Comparison of ENCODE assay signal across 8 mouse cellular contexts in the genomic region with DNA sequence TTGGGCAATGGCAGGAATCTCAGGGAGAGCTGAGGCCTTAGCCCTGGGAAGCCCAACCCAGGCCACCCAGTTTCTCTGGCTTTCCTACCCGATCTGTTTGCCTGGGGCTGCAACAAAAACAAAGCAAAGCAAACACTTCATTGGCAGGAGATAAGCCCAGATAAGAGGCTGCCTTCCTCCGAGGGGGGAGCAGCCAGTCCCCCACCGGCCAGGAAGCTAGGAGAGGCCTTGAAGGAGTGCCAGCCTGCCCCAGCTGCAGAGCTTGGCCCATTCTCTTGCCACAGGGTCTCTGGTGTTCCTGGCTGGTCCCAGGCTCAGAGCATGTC. TPM values are rescaled to one million over a fixed set of nuclear protein-coding genes. Genes with fewer than 3 reads are reported as not detected.
DNase-seq lines count a peak whose midpoint lies in the region; ATAC-seq and TF ChIP-seq lines count a peak whose summit lies in the region.

No protein-coding gene starts in this region.

- no peaks in the 10 kb centered on the region for H3K27me3 ChIP-seq in intestine, postnatal 0 days (replicated peaks; ENCODE audit: control insufficient read depth, insufficient read depth, low read length)
- no peaks in the 10 kb centered on the region for H3K27me3 ChIP-seq in liver, postnatal 0 days (ENCODE audit: insufficient read depth, low read length)
- no peaks in the 10 kb centered on the region for H3K27me3 ChIP-seq in stomach, embryonic 15.5 days (replicated peaks)

- peak; percentile 5 for ATAC-seq in intestine, postnatal 0 days
- no peak for ATAC-seq in liver, postnatal 0 days
- peak; percentile 29 for ATAC-seq in stomach, embryonic 15.5 days (ENCODE audit: insufficient read depth, low FRiP score, low read depth)

- peak overlapping the region; percentile 77 for H3K4me2 ChIP-seq in intestine, postnatal 0 days (replicated peaks; ENCODE audit: low read depth)
- H3K4me2 ChIP-seq in liver, postnatal 0 days (ENCODE audit: low read depth, low read length) = peak overlapping the region; percentile 100
- peak overlapping the region; percentile 78 for H3K4me2 ChIP-seq in stomach, embryonic 15.5 days

- H3K27ac ChIP-seq in intestine, postnatal 0 days (ENCODE audit: low read depth, low read length) = peak overlapping the region; percentile 92
- H3K27ac ChIP-seq in liver, postnatal 0 days (ENCODE audit: low read depth) = peak overlapping the region; percentile 89
- H3K27ac ChIP-seq in stomach, embryonic 15.5 days = peak overlapping the region; percentile 97

- peak overlapping the region; percentile 56; the same call in 1 of the 2 replicates for H3K4me3 ChIP-seq in intestine, postnatal 0 days (ENCODE audit: low read depth, low read length)
- peak overlapping the region; percentile 60 for H3K4me3 ChIP-seq in liver, postnatal 0 days (ENCODE audit: low read depth, low read length)
- peak overlapping the region; percentile 59 for H3K4me3 ChIP-seq in stomach, embryonic 15.5 days (replicated peaks)

- H3K36me3 ChIP-seq in intestine, postnatal 0 days (ENCODE audit: control insufficient read depth, insufficient read depth) = peaks cover 49% of the 10 kb centered on the region
- peaks cover 17% of the 10 kb centered on the region for H3K36me3 ChIP-seq in liver, postnatal 0 days (replicated peaks; ENCODE audit: insufficient read depth, low read length)
- H3K36me3 ChIP-seq in stomach, embryonic 15.5 days = peaks cover 33% of the 10 kb centered on the region

- no peak for TF ChIP-seq CTCF in intestine, postnatal 0 days (IDR thresholded peaks at IDR 0.05; ENCODE audit: low read depth)
- no peak for TF ChIP-seq CTCF in liver, postnatal 0 days (IDR thresholded peaks at IDR 0.05; ENCODE audit: low read depth)

- H3K9me3 ChIP-seq in intestine, postnatal 0 days (ENCODE audit: control insufficient read depth) = no peaks in the 10 kb centered on the region
- H3K9me3 ChIP-seq in liver, postnatal 0 days (ENCODE audit: low read length) = no peaks in the 10 kb centered on the region
- H3K9me3 ChIP-seq in stomach, embryonic 15.5 days = no peaks in the 10 kb centered on the region

- 2% methylated on average over 3 of the region's 3 CpGs for WGBS in intestine, postnatal 0 days
- 14% methylated on average over 3 of the region's 3 CpGs for WGBS in liver, postnatal 0 days (ENCODE audit: insufficient replicate concordance)
- 8% methylated on average over 3 of the region's 3 CpGs for WGBS in stomach, embryonic 15.5 days

- peaks cover 6% of the 10 kb centered on the region; the same call in 1 of the 2 replicates for H3K4me1 ChIP-seq in intestine, postnatal 0 days (replicated peaks; ENCODE audit: control insufficient read depth, insufficient read depth, low read length)
- H3K4me1 ChIP-seq in liver, postnatal 0 days (ENCODE audit: insufficient read depth) = peaks cover 21% of the 10 kb centered on the region
- peaks cover 15% of the 10 kb centered on the region for H3K4me1 ChIP-seq in stomach, embryonic 15.5 days

- H3K9ac ChIP-seq in intestine, postnatal 0 days (ENCODE audit: low read depth, low read length) = 0 out of 2 replicates have a peak overlapping the region, but pooled peaks have one; percentile 59
- peak overlapping the region; percentile 64 for H3K9ac ChIP-seq in liver, postnatal 0 days (replicated peaks)
- H3K9ac ChIP-seq in stomach, embryonic 15.5 days = peak overlapping the region; percentile 4; the same call in 1 of the 2 replicates

- DNase-seq in ovary, adult 18-20 months (ENCODE audit: low spot score) = peak; percentile 94
- DNase-seq in ovary, postnatal 14 days (ENCODE audit: low spot score) = no peak
- DNase-seq in heart, adult 18-20 months = peak; percentile 69 to 78
- no peak for DNase-seq in liver, postnatal 0 days
- DNase-seq in natural killer cell, adult 2 months (ENCODE audit: low spot score in 2 of 2) = no peak
- DNase-seq in cerebellum, postnatal 14 days = no peak

- no peak for TF ChIP-seq EP300 in liver, postnatal 0 days (IDR thresholded peaks at IDR 0.05; ENCODE audit: low read depth)

RNA-seq across cellular contexts. Expression of a gene that starts 10.4 kb away (rescaled TPM):
- total RNA-seq in heart, adult 18-20 months (2021) = 10 to 100 TPM; 32.4 to 33.0 TPM
- polyA plus RNA-seq in intestine, postnatal 0 days (2015; fragmentation: Nextera tagmentation; extraction: Ambion mirVana) = 20.0 and 20.9 TPM in 2 replicates
- 8.9 and 10.2 TPM in 2 replicates for polyA plus RNA-seq in liver, postnatal 0 days (2015; fragmentation: Nextera tagmentation; extraction: Ambion mirVana)
- polyA plus RNA-seq in stomach, embryonic 15.5 days (2015; fragmentation: Nextera tagmentation; extraction: Ambion mirVana) = 26.7 and 29.9 TPM in 2 replicates

RNA-seq across cellular contexts. Expression of a gene that starts 11.0 kb away (rescaled TPM):
- total RNA-seq in heart, adult 18-20 months (2021) = 10 to 100 TPM; 21.1 to 22.4 TPM
- polyA plus RNA-seq in intestine, postnatal 0 days (2015; fragmentation: Nextera tagmentation; extraction: Ambion mirVana) = 66.2 and 70.1 TPM in 2 replicates
- polyA plus RNA-seq in liver, postnatal 0 days (2015; fragmentation: Nextera tagmentation; extraction: Ambion mirVana) = 29.9 and 30.6 TPM in 2 replicates
- polyA plus RNA-seq in stomach, embryonic 15.5 days (2015; fragmentation: Nextera tagmentation; extraction: Ambion mirVana) = 71.6 and 75.8 TPM in 2 replicates

RNA-seq across cellular contexts. Expression of a gene that starts 18.4 kb away (rescaled TPM):
- total RNA-seq in heart, adult 18-20 months (2021) = not detected
- polyA plus RNA-seq in intestine, postnatal 0 days (2015; fragmentation: Nextera tagmentation; extraction: Ambion mirVana) = 0.21 and 0.38 TPM in 2 replicates
- 0.06 and 0.09 TPM in 2 replicates for polyA plus RNA-seq in liver, postnatal 0 days (2015; fragmentation: Nextera tagmentation; extraction: Ambion mirVana)
- 0.67 and 0.86 TPM in 2 replicates for polyA plus RNA-seq in stomach, embryonic 15.5 days (2015; fragmentation: Nextera tagmentation; extraction: Ambion mirVana)

RNA-seq across cellular contexts. Expression of a gene that starts 22.1 kb away (rescaled TPM):
- 10 to 100 TPM; 78.3 to 95.2 TPM for total RNA-seq in heart, adult 18-20 months (2021)
- 102 and 105 TPM in 2 replicates for polyA plus RNA-seq in intestine, postnatal 0 days (2015; fragmentation: Nextera tagmentation; extraction: Ambion mirVana)
- polyA plus RNA-seq in liver, postnatal 0 days (2015; fragmentation: Nextera tagmentation; extraction: Ambion mirVana) = 48.3 and 57.2 TPM in 2 replicates
- 165 and 184 TPM in 2 replicates for polyA plus RNA-seq in stomach, embryonic 15.5 days (2015; fragmentation: Nextera tagmentation; extraction: Ambion mirVana)

RNA-seq across cellular contexts. Expression of a gene that starts 23.6 kb away (rescaled TPM):
- 10 to 100 TPM; 14.7 TPM for total RNA-seq in heart, adult 18-20 months (2021)
- 107 and 123 TPM in 2 replicates for polyA plus RNA-seq in intestine, postnatal 0 days (2015; fragmentation: Nextera tagmentation; extraction: Ambion mirVana)
- 3.5 and 3.6 TPM in 2 replicates for polyA plus RNA-seq in liver, postnatal 0 days (2015; fragmentation: Nextera tagmentation; extraction: Ambion mirVana)
- polyA plus RNA-seq in stomach, embryonic 15.5 days (2015; fragmentation: Nextera tagmentation; extraction: Ambion mirVana) = 81.3 and 92.2 TPM in 2 replicates

Comparison
In these comparisons a context has a peak if more than half of its experiments do, and no peak if none do; other contexts are left out.
1. DNase-seq: peak in ovary, adult 18-20 months (single experiment) and heart, adult 18-20 months (2 of 2); none in ovary, postnatal 14 days (single experiment), liver, postnatal 0 days (single experiment), natural killer cell, adult 2 months (0 of 2) and cerebellum, postnatal 14 days (0 of 2).
2. H3K9ac ChIP-seq: peak in every context shown above with its lines; median percentile 64 in liver, postnatal 0 days; 59 in intestine, postnatal 0 days; 4 in stomach, embryonic 15.5 days.
3. Peak in every context shown above with its lines, with median percentiles within 50 percentile points of each other: H3K27ac ChIP-seq, H3K4me2 ChIP-seq and H3K4me3 ChIP-seq.